Mouse (Mus musculus) hindbrain, embryonic 11.5 days (tissue): ENCODE measurements around the gene Ak4. TPM values are rescaled to one million over a fixed set of nuclear protein-coding genes. Genes with fewer than 3 reads are reported as not detected.

Experiments
- ATAC-seq: fragments of 200-750 bp; cut with Nextera tagmentation; 2 replicates; pipeline ENCODE4 v1.8.0; 2017; ENCODE audit warnings: mild to moderate bottlenecking, moderate TSS enrichment, moderate library complexity; ENCODE audit not compliant: low FRiP score
- DNase-seq: peaks from one replicate; pipeline ENCODE4 v3.0.0-alpha.2; 2015; ENCODE audit warnings: low spot score
- H3K27ac ChIP-seq: fragments of 300-500 bp; sonication (generic); 2 replicates; pipeline ENCODE4 v1.5.1; 2014; ENCODE audit warnings: mild to moderate bottlenecking, low read depth, low read length
- H3K27me3 ChIP-seq: fragments of 300-500 bp; sonication (generic); 2 replicates; pipeline ENCODE4 v1.6.1; 2014; ENCODE audit warnings: mild to moderate bottlenecking, low read length, moderate library complexity, mixed read lengths; ENCODE audit not compliant: control insufficient read depth, insufficient read depth
- H3K36me3 ChIP-seq: fragments of 300-500 bp; sonication (generic); 2 replicates; pipeline ENCODE4 v1.6.1; 2014; ENCODE audit warnings: mild to moderate bottlenecking, low read length, moderate library complexity, mixed read lengths; ENCODE audit not compliant: control insufficient read depth, insufficient read depth
- H3K4me1 ChIP-seq: fragments of 300-500 bp; sonication (generic); replicated peaks from 2 replicates; pipeline ENCODE4 v1.6.1; 2014; ENCODE audit warnings: low read length, mixed read lengths; ENCODE audit not compliant: control insufficient read depth, insufficient read depth
- H3K4me2 ChIP-seq: fragments of 300-500 bp; sonication (generic); replicated peaks from 2 replicates; pipeline ENCODE4 v1.6.1; 2014; ENCODE audit warnings: mild to moderate bottlenecking, low read depth, low read length
- H3K4me3 ChIP-seq: fragments of 300-500 bp; sonication (generic); 2 replicates; pipeline ENCODE4 v1.5.1; 2014; ENCODE audit warnings: low read depth, low read length
- H3K9ac ChIP-seq: fragments of 300-500 bp; sonication (generic); 2 replicates; pipeline ENCODE4 v1.6.1; 2014; ENCODE audit warnings: low read depth, low read length
- H3K9me3 ChIP-seq: fragments of 300-500 bp; sonication (generic); 2 replicates; pipeline ENCODE4 v1.6.1; 2016; ENCODE audit warnings: low read length; ENCODE audit not compliant: control insufficient read depth
- WGBS: fragments of 180-500 bp; shearing (Covaris S2); extraction: QIAGEN DNeasy Blood & Tissue Kit; methylation state at CpG from one replicate; pipeline ENCODE4 v1.1.7; 2014; 5-methylcytosine and 5-hydroxymethylcytosine counted together
- polyA plus RNA-seq: library from polyadenylated mRNA; unstranded; fragments of >200 nt; fragmentation: Nextera tagmentation; extraction: Ambion mirVana; gene quantifications from 2 replicates; pipeline ENCODE4 v1.2.1, GENCODE M21; 2014

Ak4 gene
- polyA plus RNA-seq, 1 experiment from 2014 or later, result 7.0 TPM

- Histone ChIP-seq H3K27me3 (no peaks in the 10 kb centered on the region), H3K27ac (no peak overlapping the region), H3K4me1 (no peaks in the 10 kb centered on the region), H3K9ac (no peak overlapping the region), H3K9me3 (no peaks in the 10 kb centered on the region), H3K4me2 (no peak overlapping the region), H3K36me3 (no peaks in the 10 kb centered on the region), H3K4me3 (no peak overlapping the region)
- ATAC-seq, result no peak
- DNase-seq, result no peak
- WGBS, result 85% methylated on average over 11 of the region's 11 CpGs
These were observed 9.0 kb downstream of the Ak4 start for GRCm38 (mm10) chr4:101427886-101428680.

- H3K27ac ChIP-seq, result no peak overlapping the region
- no peak for DNase-seq
- H3K9me3 ChIP-seq, result no peaks in the 10 kb centered on the region
- H3K9ac ChIP-seq, result no peak overlapping the region
- no peak for ATAC-seq
- no peaks in the 10 kb centered on the region for H3K27me3 ChIP-seq
- no peak overlapping the region for H3K4me3 ChIP-seq
- H3K4me2 ChIP-seq, result no peak overlapping the region
- H3K4me1 ChIP-seq, result no peaks in the 10 kb centered on the region
- 88% methylated on average over 2 of the region's 2 CpGs for WGBS
- H3K36me3 ChIP-seq, result no peaks in the 10 kb centered on the region
These were observed 10.0 kb downstream of the Ak4 start for GRCm38 (mm10) chr4:101429073-101429472.

- no peak overlapping the region for H3K4me3 ChIP-seq
- no peaks in the 10 kb centered on the region for H3K36me3 ChIP-seq
- no peak for ATAC-seq
These were observed 10.9 kb downstream of the Ak4 start for GRCm38 (mm10) chr4:101430000-101430399.

GRCm38 (mm10) chr4:101436761-101437512 is 17.9 kb downstream of the Ak4 start:
- DNase-seq (no peak), ATAC-seq (no peak)

More at GRCm38 (mm10) chr4:101430000-101430399, 10.9 kb downstream of the Ak4 start:
- no peaks in the 10 kb centered on the region for H3K27me3 ChIP-seq
- no peak overlapping the region for H3K4me2 ChIP-seq
- H3K9ac ChIP-seq, result no peak overlapping the region
- no peaks in the 10 kb centered on the region for H3K9me3 ChIP-seq
- no peak for DNase-seq
- no peaks in the 10 kb centered on the region for H3K4me1 ChIP-seq
- no peak overlapping the region for H3K27ac ChIP-seq
- WGBS, result 97% methylated on average over 6 of the region's 6 CpGs

GRCm38 (mm10) chr4:101438271-101438670 is 19.2 kb downstream of the Ak4 start:
- no peaks in the 10 kb centered on the region for H3K9me3 ChIP-seq
- no peak for ATAC-seq
- no peak overlapping the region for H3K4me2 ChIP-seq
- H3K27ac ChIP-seq, result no peak overlapping the region
- no peaks in the 10 kb centered on the region for H3K4me1 ChIP-seq
- 88% methylated on average over 8 of the region's 8 CpGs for WGBS
- DNase-seq, result no peak
- H3K36me3 ChIP-seq, result no peaks in the 10 kb centered on the region
- H3K27me3 ChIP-seq, result no peaks in the 10 kb centered on the region
- H3K9ac ChIP-seq, result no peak overlapping the region
- no peak overlapping the region for H3K4me3 ChIP-seq

More at GRCm38 (mm10) chr4:101436761-101437512, 17.9 kb downstream of the Ak4 start:
- Histone ChIP-seq H3K9me3 (no peaks in the 10 kb centered on the region), H3K27ac (no peak overlapping the region), H3K4me2 (no peak overlapping the region), H3K9ac (no peak overlapping the region), H3K36me3 (no peaks in the 10 kb centered on the region), H3K4me3 (no peak overlapping the region), H3K4me1 (no peaks in the 10 kb centered on the region), H3K27me3 (no peaks in the 10 kb centered on the region)
- WGBS, result 90% methylated on average over 8 of the region's 8 CpGs

GRCm38 (mm10) chr4:101439738-101440389 is 20.8 kb downstream of the Ak4 start:
- H3K4me1 ChIP-seq, result no peaks in the 10 kb centered on the region
- H3K9me3 ChIP-seq, result no peaks in the 10 kb centered on the region
- no peak overlapping the region for H3K4me3 ChIP-seq
- H3K4me2 ChIP-seq, result no peak overlapping the region
- DNase-seq, result no peak
- no peak overlapping the region for H3K27ac ChIP-seq
- no peak overlapping the region for H3K9ac ChIP-seq
- H3K27me3 ChIP-seq, result no peaks in the 10 kb centered on the region
- no peaks in the 10 kb centered on the region for H3K36me3 ChIP-seq
- WGBS, result 68% methylated on average over 13 of the region's 13 CpGs
- no peak for ATAC-seq

GRCm38 (mm10) chr4:101442791-101443190 is 23.7 kb downstream of the Ak4 start:
- Histone ChIP-seq H3K27me3 (no peaks in the 10 kb centered on the region), H3K4me1 (no peaks in the 10 kb centered on the region), H3K36me3 (no peaks in the 10 kb centered on the region), H3K4me2 (no peak overlapping the region), H3K9me3 (no peaks in the 10 kb centered on the region), H3K27ac (no peak overlapping the region), H3K9ac (no peak overlapping the region), H3K4me3 (no peak overlapping the region)
- ATAC-seq, result no peak
- WGBS, result 81% methylated on average over 2 of the region's 2 CpGs
- no peak for DNase-seq

GRCm38 (mm10) chr4:101443419-101443991 is 24.4 kb downstream of the Ak4 start:
- no peaks in the 10 kb centered on the region for H3K36me3 ChIP-seq
- H3K9ac ChIP-seq, result no peak overlapping the region
- 85% methylated on average over 7 of the region's 7 CpGs for WGBS
- no peak overlapping the region for H3K27ac ChIP-seq
- no peak overlapping the region for H3K4me3 ChIP-seq
- H3K4me2 ChIP-seq, result no peak overlapping the region
- no peak for ATAC-seq
- no peaks in the 10 kb centered on the region for H3K27me3 ChIP-seq
- H3K4me1 ChIP-seq, result no peaks in the 10 kb centered on the region
- DNase-seq, result no peak
- no peaks in the 10 kb centered on the region for H3K9me3 ChIP-seq
